Mouse (Mus musculus): ENCODE data around the gene Cald1. TPM values are rescaled to one million over a fixed set of nuclear protein-coding genes. Genes with fewer than 3 reads are reported as not detected.

Cald1 gene
- polyA plus RNA-seq, 1 experiment, result 4.4 TPM

- Histone ChIP-seq H3K4me1 (replicated peaks; ENCODE audit: control insufficient read depth, insufficient read depth, low read length) (no peaks in the 10 kb centered on the region; the same call in 1 of the 2 replicates), H3K4me3 (ENCODE audit: control insufficient read depth, insufficient read depth, low read length) (no peak overlapping the region), H3K27me3 (ENCODE audit: control insufficient read depth, insufficient read depth, low read length) (no peaks in the 10 kb centered on the region), H3K36me3 (ENCODE audit: control insufficient read depth, insufficient read depth, low read length) (no peaks in the 10 kb centered on the region), H3K27ac (ENCODE audit: control insufficient read depth, insufficient read depth, low read length) (no peak overlapping the region)
- TF ChIP-seq POLR2A (IDR thresholded peaks at IDR 0.05; ENCODE audit: control insufficient read depth, extremely low read depth, insufficient read depth, low read length, poor library complexity), result no peak
- no peak for TF ChIP-seq CTCF (IDR thresholded peaks at IDR 0.05; ENCODE audit: borderline replicate concordance, control insufficient read depth, extremely low read depth, insufficient read depth, low read length, poor library complexity)
- DNase-seq, result no peak
- WGBS, result 81% methylated on average over 7 of the region's 7 CpGs
Measured at GRCm38 (mm10) chr6:34623290-34623689, 25.0 kb downstream of the Cald1 start.

DNA sequence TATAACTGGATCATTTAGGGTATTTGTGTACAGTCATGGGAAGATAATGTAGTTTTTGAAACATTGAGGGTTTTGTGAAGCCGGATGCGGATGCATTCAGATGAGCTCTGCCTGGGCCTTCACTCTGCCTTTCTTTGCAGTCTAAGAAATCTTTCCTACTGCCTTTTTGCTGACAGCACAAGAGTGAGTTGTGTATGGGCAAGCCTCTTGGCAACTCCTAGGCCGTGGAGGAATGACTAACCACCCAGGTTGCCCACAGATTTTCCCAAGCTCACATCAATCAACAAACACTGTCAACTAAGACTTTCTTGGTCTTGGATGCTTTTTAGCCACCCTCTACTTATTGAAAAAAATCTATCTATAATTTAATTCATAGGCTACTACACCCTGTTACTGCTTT is 26.2 kb downstream of the Cald1 start:
- TF ChIP-seq POLR2A (IDR thresholded peaks at IDR 0.05; ENCODE audit: control insufficient read depth, extremely low read depth, insufficient read depth, low read length, poor library complexity) (no peak), CTCF (IDR thresholded peaks at IDR 0.05; ENCODE audit: borderline replicate concordance, control insufficient read depth, extremely low read depth, insufficient read depth, low read length, poor library complexity) (no peak)
- Histone ChIP-seq H3K36me3 (ENCODE audit: control insufficient read depth, insufficient read depth, low read length) (no peaks in the 10 kb centered on the region), H3K4me3 (ENCODE audit: control insufficient read depth, insufficient read depth, low read length) (no peak overlapping the region), H3K4me1 (replicated peaks; ENCODE audit: control insufficient read depth, insufficient read depth, low read length) (no peaks in the 10 kb centered on the region; the same call in 1 of the 2 replicates), H3K27ac (ENCODE audit: control insufficient read depth, insufficient read depth, low read length) (no peak overlapping the region), H3K27me3 (ENCODE audit: control insufficient read depth, insufficient read depth, low read length) (no peaks in the 10 kb centered on the region)
- 83% methylated on average over 3 of the region's 3 CpGs for WGBS
- no peak for DNase-seq

GRCm38 (mm10) chr6:34626586-34627245 is 28.4 kb downstream of the Cald1 start:
- no peaks in the 10 kb centered on the region for H3K36me3 ChIP-seq (ENCODE audit: control insufficient read depth, insufficient read depth, low read length)
- H3K4me3 ChIP-seq (ENCODE audit: control insufficient read depth, insufficient read depth, low read length), result no peak overlapping the region
- H3K27ac ChIP-seq (ENCODE audit: control insufficient read depth, insufficient read depth, low read length), result no peak overlapping the region
- no peak for DNase-seq
- no peaks in the 10 kb centered on the region for H3K27me3 ChIP-seq (ENCODE audit: control insufficient read depth, insufficient read depth, low read length)
- TF ChIP-seq CTCF (IDR thresholded peaks at IDR 0.05; ENCODE audit: borderline replicate concordance, control insufficient read depth, extremely low read depth, insufficient read depth, low read length, poor library complexity) (no peak), POLR2A (IDR thresholded peaks at IDR 0.05; ENCODE audit: control insufficient read depth, extremely low read depth, insufficient read depth, low read length, poor library complexity) (no peak)
- 55% methylated on average over 8 of the region's 8 CpGs for WGBS
- no peaks in the 10 kb centered on the region; the same call in 1 of the 2 replicates for H3K4me1 ChIP-seq (replicated peaks; ENCODE audit: control insufficient read depth, insufficient read depth, low read length)

DNA sequence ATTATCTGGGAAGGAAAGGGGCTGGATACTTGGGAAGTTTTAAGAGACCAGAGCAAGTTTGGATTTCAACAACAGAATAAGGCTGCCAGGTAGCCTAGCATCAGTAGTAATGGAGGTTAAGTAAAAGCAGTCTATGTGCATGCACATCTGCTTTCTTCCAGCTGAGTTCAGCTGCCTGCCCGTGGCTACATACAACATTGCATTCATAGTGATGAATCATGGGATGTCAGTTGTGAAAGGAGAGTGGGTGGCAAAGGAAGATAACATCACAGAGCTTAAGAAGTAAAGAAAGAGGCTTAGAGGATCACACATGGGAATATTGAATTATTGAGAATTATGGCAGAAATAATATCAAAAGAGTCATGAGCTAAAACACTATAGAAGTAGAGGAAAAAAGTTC is 29.8 kb downstream of the Cald1 start:
- Histone ChIP-seq H3K4me1 (replicated peaks; ENCODE audit: control insufficient read depth, insufficient read depth, low read length) (no peaks in the 10 kb centered on the region; the same call in 1 of the 2 replicates), H3K27ac (ENCODE audit: control insufficient read depth, insufficient read depth, low read length) (no peak overlapping the region), H3K36me3 (ENCODE audit: control insufficient read depth, insufficient read depth, low read length) (no peaks in the 10 kb centered on the region), H3K4me3 (ENCODE audit: control insufficient read depth, insufficient read depth, low read length) (no peak overlapping the region), H3K27me3 (ENCODE audit: control insufficient read depth, insufficient read depth, low read length) (no peaks in the 10 kb centered on the region)
- no peak for DNase-seq
- TF ChIP-seq CTCF (IDR thresholded peaks at IDR 0.05; ENCODE audit: borderline replicate concordance, control insufficient read depth, extremely low read depth, insufficient read depth, low read length, poor library complexity) (no peak), POLR2A (IDR thresholded peaks at IDR 0.05; ENCODE audit: control insufficient read depth, extremely low read depth, insufficient read depth, low read length, poor library complexity) (no peak)
- 43% methylated on average over 1 of the region's 1 CpGs for WGBS

DNA sequence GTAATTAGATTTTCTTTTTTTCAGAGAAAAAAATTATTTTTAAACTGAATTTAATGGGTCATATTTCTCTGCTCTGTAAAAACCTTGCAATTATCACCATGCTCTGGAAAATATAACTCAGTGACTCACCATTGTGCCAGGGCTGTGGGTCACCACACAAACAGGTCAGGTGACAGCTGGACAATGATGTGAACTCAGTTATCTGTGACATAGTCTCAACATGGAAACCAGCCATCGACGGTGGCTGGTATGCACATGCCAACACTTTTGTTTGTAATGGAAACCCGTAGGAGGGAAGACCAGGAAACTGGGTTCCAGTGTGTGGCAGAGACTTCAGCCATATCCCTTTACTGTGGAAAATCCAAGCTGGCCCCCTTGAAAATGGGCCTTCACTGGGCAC is 35.5 kb downstream of the Cald1 start:
- H3K4me1 ChIP-seq (replicated peaks; ENCODE audit: control insufficient read depth, insufficient read depth, low read length), result no peaks in the 10 kb centered on the region
- no peaks in the 10 kb centered on the region for H3K36me3 ChIP-seq (ENCODE audit: control insufficient read depth, insufficient read depth, low read length)
- no peak overlapping the region for H3K27ac ChIP-seq (ENCODE audit: control insufficient read depth, insufficient read depth, low read length)
- no peaks in the 10 kb centered on the region for H3K27me3 ChIP-seq (ENCODE audit: control insufficient read depth, insufficient read depth, low read length)
- 81% methylated on average over 3 of the region's 3 CpGs for WGBS
- no peak for TF ChIP-seq POLR2A (IDR thresholded peaks at IDR 0.05; ENCODE audit: control insufficient read depth, extremely low read depth, insufficient read depth, low read length, poor library complexity)
- no peak for TF ChIP-seq CTCF (IDR thresholded peaks at IDR 0.05; ENCODE audit: borderline replicate concordance, control insufficient read depth, extremely low read depth, insufficient read depth, low read length, poor library complexity)
- DNase-seq, result no peak
- H3K4me3 ChIP-seq (ENCODE audit: control insufficient read depth, insufficient read depth, low read length), result no peak overlapping the region

DNA sequence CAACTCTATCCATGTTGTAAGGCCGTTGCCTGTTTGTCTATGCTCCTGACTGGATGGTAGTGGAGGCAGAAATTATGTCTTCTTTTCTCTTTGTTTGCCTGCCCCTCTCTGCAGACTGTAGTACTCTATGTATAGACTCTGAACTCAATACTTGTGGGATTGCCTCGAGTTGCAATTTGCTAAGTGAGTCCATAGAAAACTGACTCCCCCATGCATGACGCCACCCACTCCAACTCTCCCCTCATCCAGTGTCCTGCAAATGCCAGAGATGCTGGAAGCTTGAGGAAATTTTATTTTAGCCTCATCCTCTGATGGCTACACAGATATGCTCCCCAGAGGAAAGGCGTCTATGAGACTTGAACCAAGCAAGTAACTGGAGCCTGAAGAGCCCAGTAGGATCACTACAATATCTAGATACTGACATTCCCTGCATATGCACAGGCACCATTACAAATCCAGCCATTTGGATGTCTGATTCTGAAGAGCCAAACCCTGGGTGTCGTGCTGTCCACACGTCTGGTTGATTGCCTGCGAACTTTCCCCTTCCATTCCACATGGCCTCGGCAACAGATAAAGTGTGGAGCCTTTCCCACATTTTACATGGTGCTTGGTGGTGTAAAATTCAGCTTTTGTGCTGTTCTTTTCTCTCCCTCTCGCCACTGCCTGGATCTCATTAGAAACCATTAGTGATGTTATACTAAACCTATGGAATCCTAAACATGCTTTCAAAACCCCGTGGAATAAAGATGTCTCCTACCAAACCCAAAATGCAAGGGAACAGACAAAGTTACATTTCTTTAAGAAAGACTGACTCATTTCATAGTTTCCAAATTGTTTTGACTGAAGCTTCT is 39.5 kb downstream of the Cald1 start:
- H3K36me3 ChIP-seq (ENCODE audit: control insufficient read depth, insufficient read depth, low read length), result no peaks in the 10 kb centered on the region
- WGBS, result 86% methylated on average over 10 of the region's 10 CpGs
- no peaks in the 10 kb centered on the region for H3K27me3 ChIP-seq (ENCODE audit: control insufficient read depth, insufficient read depth, low read length)
- H3K27ac ChIP-seq (ENCODE audit: control insufficient read depth, insufficient read depth, low read length), result no peak overlapping the region
- no peak for DNase-seq
- TF ChIP-seq POLR2A (IDR thresholded peaks at IDR 0.05; ENCODE audit: control insufficient read depth, extremely low read depth, insufficient read depth, low read length, poor library complexity) (no peak), CTCF (IDR thresholded peaks at IDR 0.05; ENCODE audit: borderline replicate concordance, control insufficient read depth, extremely low read depth, insufficient read depth, low read length, poor library complexity) (no peak)
- no peaks in the 10 kb centered on the region for H3K4me1 ChIP-seq (replicated peaks; ENCODE audit: control insufficient read depth, insufficient read depth, low read length)
- no peak overlapping the region for H3K4me3 ChIP-seq (ENCODE audit: control insufficient read depth, insufficient read depth, low read length)
